Mouse (Mus musculus): ENCODE data around the gene Ube2a.

- TF ChIP-seq CTCF (IDR thresholded peaks at IDR 0.05; ENCODE audit: low read depth, low read length) = no peak
- no peak for TF ChIP-seq GATA1 (IDR thresholded peaks at IDR 0.05; ENCODE audit: borderline replicate concordance, low read length)
Measured at GRCm38 (mm10) chrX:36830271-36830670, 43.4 kb upstream of the Ube2a start.

Data from G1E (cell line).